Mouse (Mus musculus) kidney, adult 18-20 months (tissue): Measurements from ENCODE around the gene Slco6d1.
"Not testable (repeated sequence)": the region's sequence is repeated elsewhere in the genome, so short reads cannot be mapped to it uniquely, and the experiment has no call there.

Experiments used
- DNase-seq: peaks from one replicate; pipeline ENCODE4 v3.0.0; 2021

Slco6d1 gene

DNA sequence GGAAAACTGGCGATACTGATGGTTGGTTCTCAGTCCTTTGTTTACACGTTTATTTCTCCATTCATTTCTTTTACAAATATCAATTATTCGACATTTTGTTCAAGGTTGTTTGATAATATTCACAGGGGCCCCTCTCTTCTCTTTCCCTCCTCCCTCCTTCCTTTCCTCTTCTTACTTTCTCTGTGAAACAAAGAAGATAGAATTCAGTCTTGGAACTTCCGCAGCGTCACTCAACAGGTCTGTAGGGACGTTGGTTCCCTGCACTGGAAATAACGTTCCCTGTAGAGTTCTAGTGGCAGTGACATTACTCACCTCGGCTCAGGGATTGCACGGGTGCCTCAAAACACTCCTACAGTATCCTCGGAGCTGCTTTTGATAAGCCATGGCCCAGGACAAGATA, at the start of gene Slco6d1:
Gene Slco6d1 (plus strand): TSS at position 301 of the 400 bp plus-strand sequence.
- DNase-seq, result no peak

DNA sequence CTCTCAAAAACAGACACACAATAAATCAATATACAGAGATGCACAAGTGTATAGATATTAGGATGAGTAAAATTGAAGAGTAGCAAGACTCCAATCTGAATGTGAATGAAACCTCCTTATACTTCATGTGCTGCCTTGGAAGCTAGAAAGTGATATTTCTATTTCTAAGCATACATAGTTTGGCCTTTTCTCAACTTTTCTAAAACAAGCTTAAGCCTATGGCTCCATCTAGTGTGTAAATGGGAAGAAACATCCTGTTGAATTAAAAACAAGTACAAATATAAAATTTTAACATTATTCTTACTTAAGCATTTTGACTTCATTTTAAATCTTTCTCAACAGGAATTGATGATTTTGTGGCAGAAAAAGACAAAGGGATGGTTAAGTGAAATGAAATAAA, 28.9 kb upstream of the Slco6d1 start:
- no peak for DNase-seq

- no peak for DNase-seq
Measured at GRCm38 (mm10) chr1:98447929-98448328, 27.0 kb downstream of the Slco6d1 start.

- DNase-seq, result not testable (repeated sequence)
Measured at GRCm38 (mm10) chr1:98459224-98459623, 38.3 kb downstream of the Slco6d1 start.

- DNase-seq, result not testable (repeated sequence)
Measured at GRCm38 (mm10) chr1:98476381-98476780, 55.5 kb downstream of the Slco6d1 start.

- no peak for DNase-seq
Measured at GRCm38 (mm10) chr1:98479243-98479642, 58.3 kb downstream of the Slco6d1 start.

DNA sequence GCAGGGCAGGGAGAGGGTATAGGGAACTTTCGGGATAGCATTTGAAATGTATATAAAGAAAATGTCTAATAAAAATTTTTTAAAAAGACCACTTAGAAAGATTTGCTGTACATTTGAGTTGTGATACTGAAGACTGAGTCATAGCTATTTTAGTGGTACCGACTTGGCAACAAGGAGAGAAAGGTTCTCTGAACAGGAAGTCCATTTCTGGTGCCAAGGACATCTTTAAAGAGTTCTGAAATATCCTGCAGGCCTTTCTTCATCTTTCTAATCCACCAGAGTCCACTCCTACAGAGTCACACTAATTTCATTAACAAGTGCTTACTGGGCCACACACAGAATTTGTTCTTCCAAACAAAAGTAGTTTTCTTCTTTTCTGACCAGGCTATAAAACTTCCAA, 85.1 kb downstream of the Slco6d1 start:
- DNase-seq, result no peak

GRCm38 (mm10) chr1:98522977-98523376, 102.1 kb downstream of the Slco6d1 start:
- DNase-seq, result no peak

- DNase-seq, result no peak
Measured at GRCm38 (mm10) chr1:98523537-98523936, 102.6 kb downstream of the Slco6d1 start.

GRCm38 (mm10) chr1:98528368-98528767, 107.4 kb downstream of the Slco6d1 start:
- DNase-seq, result not testable (repeated sequence)

GRCm38 (mm10) chr1:98545372-98545771, 124.4 kb downstream of the Slco6d1 start:
- DNase-seq, result no peak

DNA sequence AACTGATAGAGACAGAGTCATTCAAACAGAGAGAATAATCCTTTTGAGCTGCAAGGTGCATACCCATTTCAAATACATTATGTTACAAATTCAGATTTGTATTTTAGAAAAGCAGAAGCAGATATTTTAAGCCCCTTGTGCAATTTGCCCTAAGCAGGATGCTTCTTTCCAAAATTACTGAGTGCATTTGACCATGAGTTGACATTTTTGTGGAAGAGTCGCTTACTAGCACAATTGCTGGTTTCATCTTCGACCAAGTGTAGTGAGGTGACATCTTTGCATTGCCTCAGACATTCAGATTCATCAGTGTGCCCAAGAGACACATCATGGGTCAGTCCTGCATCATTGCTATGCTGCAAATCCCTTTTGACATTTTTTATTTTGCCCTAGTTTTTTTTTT, 133.5 kb downstream of the Slco6d1 start:
- no peak for DNase-seq

GRCm38 (mm10) chr1:98565701-98566100, 144.8 kb downstream of the Slco6d1 start:
- no peak for DNase-seq
